Mouse (Mus musculus): Measurements from ENCODE around the gene Rapgef1. TPM values are rescaled to one million over a fixed set of nuclear protein-coding genes. Genes with fewer than 3 reads are reported as not detected.

Rapgef1 gene
- polyA plus RNA-seq, 1 experiment from 2014 or later, result 11.2 TPM

DNA sequence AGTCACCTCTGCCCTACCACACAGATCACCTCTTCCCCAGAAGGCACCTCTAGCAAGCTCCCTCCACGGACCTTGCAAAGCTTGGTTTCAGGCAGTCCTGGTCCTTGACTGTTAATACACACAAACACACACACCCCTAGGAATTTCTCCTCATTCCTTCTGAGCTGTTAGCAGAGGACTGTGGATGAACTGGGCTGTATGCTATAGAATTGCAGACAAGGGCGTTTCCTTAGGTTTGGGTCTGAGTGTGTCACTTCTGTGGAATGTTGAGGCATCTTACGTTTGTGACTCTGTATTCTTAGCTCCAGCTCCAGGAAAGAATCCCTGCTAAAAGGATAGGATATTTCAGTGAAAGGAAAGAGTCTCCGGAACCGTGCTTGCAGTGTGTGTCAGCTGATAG, 92.4 kb downstream of the Rapgef1 start:
- no peak for ATAC-seq (ENCODE audit: insufficient read depth, low FRiP score)
- WGBS, result 71% methylated on average over 5 of the region's 5 CpGs
- H3K4me1 ChIP-seq (ENCODE audit: control insufficient read depth, insufficient read depth, low read length), result peaks cover 14% of the 10 kb centered on the region
- H3K27me3 ChIP-seq (ENCODE audit: control insufficient read depth, insufficient read depth, low read length), result no peaks in the 10 kb centered on the region
- no peak overlapping the region for H3K4me3 ChIP-seq (replicated peaks; ENCODE audit: low read length)
- H3K9me3 ChIP-seq (replicated peaks; ENCODE audit: control insufficient read depth, low read length), result no peaks in the 10 kb centered on the region
- no peak overlapping the region for H3K9ac ChIP-seq (ENCODE audit: low read length)
- H3K27ac ChIP-seq (ENCODE audit: low read length), result no peak overlapping the region
- no peak overlapping the region for H3K4me2 ChIP-seq (ENCODE audit: low read depth, low read length)
- no peaks in the 10 kb centered on the region; the same call in 1 of the 2 replicates for H3K36me3 ChIP-seq (ENCODE audit: control insufficient read depth, insufficient read depth, low read length)

DNA sequence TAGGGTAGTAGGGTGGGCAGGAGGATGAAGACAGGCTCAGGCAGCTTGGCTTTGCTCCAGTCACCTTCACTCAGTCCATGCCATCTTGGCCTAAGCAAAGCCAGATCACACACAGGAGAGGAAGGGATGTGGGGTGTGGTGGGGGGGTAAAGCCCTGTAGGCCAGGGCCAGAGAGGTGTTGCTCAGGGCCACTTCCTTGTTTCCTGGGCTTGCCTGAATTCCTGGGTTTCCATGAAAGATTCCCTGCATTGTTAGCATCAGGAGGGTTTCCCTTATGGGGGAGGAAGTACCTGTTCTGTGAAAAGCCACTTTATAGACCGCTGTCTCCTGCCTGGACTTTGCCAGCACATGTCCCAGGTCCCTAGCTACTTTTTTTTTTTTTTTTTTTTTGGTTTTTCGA, 94.0 kb downstream of the Rapgef1 start:
- Histone ChIP-seq H3K4me1 (ENCODE audit: control insufficient read depth, insufficient read depth, low read length) (peaks cover 17% of the 10 kb centered on the region), H3K4me3 (replicated peaks; ENCODE audit: low read length) (no peak overlapping the region), H3K9me3 (replicated peaks; ENCODE audit: control insufficient read depth, low read length) (no peaks in the 10 kb centered on the region), H3K27me3 (ENCODE audit: control insufficient read depth, insufficient read depth, low read length) (no peaks in the 10 kb centered on the region), H3K36me3 (ENCODE audit: control insufficient read depth, insufficient read depth, low read length) (no peaks in the 10 kb centered on the region; the same call in 1 of the 2 replicates), H3K27ac (ENCODE audit: low read length) (no peak overlapping the region), H3K4me2 (ENCODE audit: low read depth, low read length) (no peak overlapping the region), H3K9ac (ENCODE audit: low read length) (no peak overlapping the region)
- no peak for ATAC-seq (ENCODE audit: insufficient read depth, low FRiP score)
- WGBS, result 89% methylated on average over 1 of the region's 2 CpGs

DNA sequence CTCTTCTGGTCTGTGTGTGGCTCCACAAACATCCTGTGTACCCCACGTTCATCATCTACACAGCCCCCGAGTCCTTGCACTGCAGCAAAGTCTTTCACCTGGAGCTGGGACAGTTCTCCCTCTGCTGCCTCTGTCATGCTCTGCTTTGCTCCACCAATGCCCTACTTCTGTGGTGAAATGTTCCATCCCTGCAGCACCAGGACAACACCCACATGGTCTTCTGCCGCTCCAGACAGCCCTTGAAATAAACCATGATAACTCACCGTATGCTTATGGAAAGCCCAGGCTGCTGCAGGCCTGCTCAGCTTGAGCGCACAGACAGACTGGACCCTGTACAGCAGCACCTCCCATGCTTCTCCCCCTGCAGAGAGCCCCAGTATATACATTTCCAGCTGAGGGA, 94.6 kb downstream of the Rapgef1 start:
- no peak overlapping the region for H3K4me3 ChIP-seq (replicated peaks; ENCODE audit: low read length)
- 73% methylated on average over 5 of the region's 5 CpGs for WGBS
- ATAC-seq (ENCODE audit: insufficient read depth, low FRiP score), result no peak
- no peak overlapping the region for H3K27ac ChIP-seq (ENCODE audit: low read length)
- peaks cover 17% of the 10 kb centered on the region for H3K4me1 ChIP-seq (ENCODE audit: control insufficient read depth, insufficient read depth, low read length)
- H3K36me3 ChIP-seq (ENCODE audit: control insufficient read depth, insufficient read depth, low read length), result no peaks in the 10 kb centered on the region
- no peaks in the 10 kb centered on the region for H3K27me3 ChIP-seq (ENCODE audit: control insufficient read depth, insufficient read depth, low read length)
- H3K4me2 ChIP-seq (ENCODE audit: low read depth, low read length), result no peak overlapping the region
- no peak overlapping the region for H3K9ac ChIP-seq (ENCODE audit: low read length)
- no peaks in the 10 kb centered on the region for H3K9me3 ChIP-seq (replicated peaks; ENCODE audit: control insufficient read depth, low read length)

DNA sequence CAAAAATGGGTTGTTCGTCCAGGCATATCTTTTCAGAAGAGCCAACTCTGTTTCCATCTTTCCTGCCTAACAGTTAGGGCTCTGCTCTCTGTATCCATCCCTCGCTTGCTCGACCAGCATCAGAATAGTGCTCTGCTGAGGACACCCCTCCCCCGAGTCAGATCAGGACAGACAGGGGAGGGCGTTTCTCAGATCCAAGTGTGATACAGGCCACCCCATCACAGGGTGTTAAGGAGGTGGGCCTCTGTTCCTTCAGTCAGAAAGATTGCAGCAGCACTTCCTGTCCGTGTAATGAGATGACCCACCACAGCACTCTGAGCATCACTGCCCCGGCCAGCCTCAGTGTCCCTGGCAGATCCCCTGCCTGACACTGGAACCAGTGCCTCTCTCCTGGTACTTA, 96.6 kb downstream of the Rapgef1 start:
- Histone ChIP-seq H3K27ac (ENCODE audit: low read length) (peak overlapping the region; percentile 79), H3K27me3 (ENCODE audit: control insufficient read depth, insufficient read depth, low read length) (no peaks in the 10 kb centered on the region), H3K36me3 (ENCODE audit: control insufficient read depth, insufficient read depth, low read length) (no peaks in the 10 kb centered on the region), H3K9me3 (replicated peaks; ENCODE audit: control insufficient read depth, low read length) (no peaks in the 10 kb centered on the region), H3K4me1 (ENCODE audit: control insufficient read depth, insufficient read depth, low read length) (peaks cover 17% of the 10 kb centered on the region), H3K9ac (ENCODE audit: low read length) (peak overlapping the region; percentile 5; the same call in 1 of the 2 replicates), H3K4me3 (replicated peaks; ENCODE audit: low read length) (no peak overlapping the region), H3K4me2 (ENCODE audit: low read depth, low read length) (no peak overlapping the region)
- WGBS, result 30% methylated on average over 7 of the region's 7 CpGs
- ATAC-seq (ENCODE audit: insufficient read depth, low FRiP score), result peak; percentile 15; the same call in 1 of the 2 replicates

DNA sequence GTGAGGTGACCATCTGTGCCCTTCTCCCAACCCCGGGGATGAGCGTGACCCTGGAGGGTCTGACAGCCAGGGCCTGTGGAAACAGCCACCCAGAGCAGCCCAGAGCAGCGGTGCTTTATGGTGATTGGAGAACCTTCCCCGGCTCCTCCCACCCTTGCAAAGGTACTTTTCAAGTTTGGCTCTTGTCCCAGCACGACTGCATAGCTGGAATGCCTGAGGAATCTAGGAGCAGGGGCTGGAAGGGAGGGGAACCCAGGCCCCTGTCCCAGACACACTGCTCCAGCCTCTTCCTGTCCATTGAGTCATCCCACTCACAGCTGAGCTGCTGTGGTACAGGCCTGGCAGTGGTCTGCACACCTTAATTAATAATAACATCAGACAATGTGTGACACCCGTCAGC, 97.2 kb downstream of the Rapgef1 start:
- peak; percentile 87 for ATAC-seq (ENCODE audit: insufficient read depth, low FRiP score)
- Histone ChIP-seq H3K4me2 (ENCODE audit: low read depth, low read length) (no peak overlapping the region), H3K9me3 (replicated peaks; ENCODE audit: control insufficient read depth, low read length) (no peaks in the 10 kb centered on the region), H3K27ac (ENCODE audit: low read length) (peak overlapping the region; percentile 79), H3K36me3 (ENCODE audit: control insufficient read depth, insufficient read depth, low read length) (no peaks in the 10 kb centered on the region), H3K27me3 (ENCODE audit: control insufficient read depth, insufficient read depth, low read length) (no peaks in the 10 kb centered on the region), H3K4me3 (replicated peaks; ENCODE audit: low read length) (no peak overlapping the region), H3K9ac (ENCODE audit: low read length) (peak overlapping the region; percentile 5; the same call in 1 of the 2 replicates), H3K4me1 (ENCODE audit: control insufficient read depth, insufficient read depth, low read length) (peaks cover 17% of the 10 kb centered on the region)
- WGBS, result 12% methylated on average over 6 of the region's 6 CpGs

DNA sequence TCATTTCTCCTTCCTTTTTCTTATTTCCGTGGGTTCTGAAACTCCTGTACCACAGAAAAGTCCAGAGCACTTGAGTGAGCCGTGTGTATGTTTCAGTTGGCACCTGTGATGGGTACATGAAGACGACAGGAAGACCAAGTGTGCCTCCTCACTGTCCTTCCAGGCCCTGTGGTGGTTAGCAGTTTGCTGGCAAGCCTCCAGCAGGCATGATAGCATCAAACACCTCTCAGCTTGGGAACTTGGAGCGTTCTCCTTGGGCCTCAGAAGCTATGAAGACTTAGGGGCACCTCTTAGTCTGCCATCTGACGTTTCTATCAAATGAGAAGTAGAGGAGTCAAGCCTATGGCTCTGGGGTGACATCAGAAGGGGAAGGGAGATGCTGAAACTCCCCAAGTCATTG, 99.1 kb downstream of the Rapgef1 start:
- H3K9me3 ChIP-seq (replicated peaks; ENCODE audit: control insufficient read depth, low read length), result no peaks in the 10 kb centered on the region
- peaks cover 17% of the 10 kb centered on the region for H3K4me1 ChIP-seq (ENCODE audit: control insufficient read depth, insufficient read depth, low read length)
- no peak overlapping the region for H3K9ac ChIP-seq (ENCODE audit: low read length)
- ATAC-seq (ENCODE audit: insufficient read depth, low FRiP score), result no peak
- H3K27ac ChIP-seq (ENCODE audit: low read length), result no peak overlapping the region
- H3K4me2 ChIP-seq (ENCODE audit: low read depth, low read length), result no peak overlapping the region
- H3K27me3 ChIP-seq (ENCODE audit: control insufficient read depth, insufficient read depth, low read length), result no peaks in the 10 kb centered on the region
- H3K4me3 ChIP-seq (replicated peaks; ENCODE audit: low read length), result no peak overlapping the region
- 82% methylated on average over 5 of the region's 5 CpGs for WGBS
- H3K36me3 ChIP-seq (ENCODE audit: control insufficient read depth, insufficient read depth, low read length), result no peaks in the 10 kb centered on the region

DNA sequence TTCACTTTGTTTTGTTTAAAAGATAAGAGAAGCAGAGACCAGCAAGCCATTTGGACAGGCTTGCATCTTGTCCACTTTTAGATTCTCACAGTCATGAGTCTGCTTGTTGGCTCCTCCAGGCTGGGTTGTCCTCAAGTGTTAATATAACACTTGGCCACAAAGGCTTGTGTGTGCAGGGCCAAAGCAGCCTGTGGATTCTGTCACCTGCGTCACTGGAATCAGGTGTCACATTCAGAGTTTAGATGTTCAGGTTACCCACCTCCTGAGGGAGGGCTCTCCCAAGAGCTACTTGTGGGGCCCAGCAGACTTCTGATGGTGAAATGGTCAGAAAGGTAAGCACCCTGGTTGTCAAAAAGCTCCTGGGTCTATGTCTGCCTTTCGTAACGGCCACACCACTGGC, 103.6 kb downstream of the Rapgef1 start:
- peaks cover 5% of the 10 kb centered on the region; the same call in 1 of the 2 replicates for H3K36me3 ChIP-seq (ENCODE audit: control insufficient read depth, insufficient read depth, low read length)
- H3K9ac ChIP-seq (ENCODE audit: low read length), result no peak overlapping the region
- H3K4me2 ChIP-seq (ENCODE audit: low read depth, low read length), result no peak overlapping the region
- WGBS, result 85% methylated on average over 3 of the region's 3 CpGs
- H3K9me3 ChIP-seq (replicated peaks; ENCODE audit: control insufficient read depth, low read length), result no peaks in the 10 kb centered on the region
- no peak overlapping the region for H3K27ac ChIP-seq (ENCODE audit: low read length)
- no peaks in the 10 kb centered on the region for H3K4me1 ChIP-seq (ENCODE audit: control insufficient read depth, insufficient read depth, low read length)
- no peak for ATAC-seq (ENCODE audit: insufficient read depth, low FRiP score)
- H3K27me3 ChIP-seq (ENCODE audit: control insufficient read depth, insufficient read depth, low read length), result no peaks in the 10 kb centered on the region
- H3K4me3 ChIP-seq (replicated peaks; ENCODE audit: low read length), result no peak overlapping the region

DNA sequence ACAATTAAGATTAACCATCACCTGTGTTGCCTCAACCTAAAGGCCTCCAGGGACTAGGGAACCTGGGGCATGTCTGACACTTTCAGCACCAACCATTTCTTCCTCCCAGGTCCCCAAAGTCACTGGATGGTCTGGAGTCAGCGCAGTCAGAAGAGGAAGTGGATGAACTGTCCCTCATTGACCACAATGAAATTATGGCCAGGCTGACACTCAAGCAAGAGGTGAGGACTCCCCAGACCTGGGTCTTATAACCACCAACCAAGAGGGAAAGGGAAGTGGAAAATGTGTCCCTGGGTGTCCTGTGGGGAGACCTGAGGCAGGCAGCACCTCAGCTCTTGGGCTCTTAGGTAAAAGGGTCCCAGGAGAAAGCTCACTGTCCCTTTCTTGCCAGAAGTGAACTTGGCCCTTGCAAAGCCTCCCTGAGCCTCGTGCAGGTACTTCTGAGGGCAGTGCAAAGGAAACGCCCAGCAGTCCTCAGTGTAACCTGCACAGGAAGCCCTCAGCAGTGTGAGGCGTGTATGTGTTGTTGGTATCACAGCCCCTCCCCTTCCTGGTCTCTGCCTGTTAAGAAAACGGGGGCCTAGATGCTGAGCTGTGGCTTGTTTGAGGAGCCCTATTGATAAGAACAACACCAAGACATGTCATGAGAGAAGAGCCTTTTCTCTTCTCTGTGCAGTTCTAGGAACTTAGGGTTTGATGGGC, 105.3 kb downstream of the Rapgef1 start:
- 66% methylated on average over 5 of the region's 5 CpGs for WGBS
- Histone ChIP-seq H3K4me3 (replicated peaks; ENCODE audit: low read length) (no peak overlapping the region), H3K27ac (ENCODE audit: low read length) (no peak overlapping the region), H3K36me3 (ENCODE audit: control insufficient read depth, insufficient read depth, low read length) (peaks cover 5% of the 10 kb centered on the region; the same call in 1 of the 2 replicates), H3K4me2 (ENCODE audit: low read depth, low read length) (no peak overlapping the region), H3K4me1 (ENCODE audit: control insufficient read depth, insufficient read depth, low read length) (no peaks in the 10 kb centered on the region), H3K9ac (ENCODE audit: low read length) (no peak overlapping the region), H3K27me3 (ENCODE audit: control insufficient read depth, insufficient read depth, low read length) (no peaks in the 10 kb centered on the region), H3K9me3 (replicated peaks; ENCODE audit: control insufficient read depth, low read length) (no peaks in the 10 kb centered on the region)
- no peak for ATAC-seq (ENCODE audit: insufficient read depth, low FRiP score)

DNA sequence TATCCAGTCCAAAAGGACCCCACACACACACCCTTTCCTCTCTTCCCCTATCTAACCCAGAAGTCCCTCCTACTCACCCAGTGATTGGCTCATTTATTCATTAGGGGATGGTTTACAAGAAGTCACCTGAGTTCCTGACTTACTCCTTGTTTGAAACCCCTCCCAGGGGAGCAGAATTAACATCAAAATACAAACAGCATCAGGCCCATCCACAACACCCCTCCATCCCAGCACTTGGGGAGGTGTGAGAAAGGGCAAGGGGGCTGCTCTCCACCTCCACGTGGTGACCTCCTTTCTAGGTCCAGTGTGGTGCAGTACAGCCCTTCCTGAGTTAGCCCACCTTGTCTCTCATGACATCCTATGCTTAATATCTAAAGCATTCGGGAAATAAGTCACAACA, 110.0 kb downstream of the Rapgef1 start:
- WGBS, result 53% methylated on average over 2 of the region's 2 CpGs
- no peaks in the 10 kb centered on the region for H3K27me3 ChIP-seq (ENCODE audit: control insufficient read depth, insufficient read depth, low read length)

More for the DNA sequence above, 110.0 kb downstream of the Rapgef1 start:
- ATAC-seq (ENCODE audit: insufficient read depth, low FRiP score), result no peak
- Histone ChIP-seq H3K27ac (ENCODE audit: low read length) (no peak overlapping the region), H3K36me3 (ENCODE audit: control insufficient read depth, insufficient read depth, low read length) (peaks cover 8% of the 10 kb centered on the region; the same call in 1 of the 2 replicates), H3K9me3 (replicated peaks; ENCODE audit: control insufficient read depth, low read length) (no peaks in the 10 kb centered on the region), H3K4me3 (replicated peaks; ENCODE audit: low read length) (no peak overlapping the region), H3K9ac (ENCODE audit: low read length) (no peak overlapping the region), H3K4me2 (ENCODE audit: low read depth, low read length) (no peak overlapping the region), H3K4me1 (ENCODE audit: control insufficient read depth, insufficient read depth, low read length) (no peaks in the 10 kb centered on the region)

Data from stomach, embryonic 16.5 days (tissue).